Mouse (Mus musculus): ENCODE data around the gene Gm20219.

DNA sequence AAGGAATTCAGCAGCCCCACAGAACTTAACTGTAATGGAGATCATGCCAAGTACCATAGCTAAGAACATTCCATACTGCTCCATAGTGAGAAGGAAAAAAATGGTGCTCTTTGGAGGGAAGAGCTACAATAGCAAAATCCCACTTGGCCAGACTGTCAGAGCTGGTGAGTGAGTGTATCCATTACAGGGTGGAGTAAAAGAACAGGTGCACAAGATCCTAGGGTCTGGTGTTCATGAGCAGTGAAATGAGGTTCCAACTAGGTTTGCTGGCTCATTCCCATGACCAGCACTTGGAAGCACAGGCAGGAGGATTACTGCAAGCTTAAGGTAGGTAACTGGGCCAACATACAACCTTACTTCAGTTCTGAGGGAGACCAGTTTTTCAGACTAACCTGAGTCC, 38.4 kb upstream of the Gm20219 start:
- no peak for TF ChIP-seq CTCF (IDR thresholded peaks at IDR 0.05; ENCODE audit: extremely low read depth, insufficient read depth, low read length)
- TF ChIP-seq POLR2A (IDR thresholded peaks at IDR 0.05; ENCODE audit: extremely low read depth, insufficient read depth, low read length), result no peak
